Mouse (Mus musculus) E14TG2a.4 (cell line): Measurements from ENCODE around the gene Prrc2a.

Experiments
- CTCF ChIP-seq: conservative IDR thresholded peaks from 2 replicates; pipeline ENCODE4 v1.5.1; 2014; ENCODE audit warnings: low read length
- POU5F1 ChIP-seq: IDR thresholded peaks from 2 replicates; pipeline ENCODE4 v1.6.1; 2014; ENCODE audit warnings: low read length, borderline replicate concordance

- TF ChIP-seq CTCF (no peak), POU5F1 (no peak)
These were observed 25.4 kb downstream of the Prrc2a start for GRCm38 (mm10) chr17:35139269-35139668.
